Mouse (Mus musculus): ENCODE data around the gene Ugt1a6a. TPM values are rescaled to one million over a fixed set of nuclear protein-coding genes. Genes with fewer than 3 reads are reported as not detected.

The Ugt1a6a gene
- total RNA-seq, 2 experiments from 2014 or later, result 0.52 to 0.86 TPM

DNA sequence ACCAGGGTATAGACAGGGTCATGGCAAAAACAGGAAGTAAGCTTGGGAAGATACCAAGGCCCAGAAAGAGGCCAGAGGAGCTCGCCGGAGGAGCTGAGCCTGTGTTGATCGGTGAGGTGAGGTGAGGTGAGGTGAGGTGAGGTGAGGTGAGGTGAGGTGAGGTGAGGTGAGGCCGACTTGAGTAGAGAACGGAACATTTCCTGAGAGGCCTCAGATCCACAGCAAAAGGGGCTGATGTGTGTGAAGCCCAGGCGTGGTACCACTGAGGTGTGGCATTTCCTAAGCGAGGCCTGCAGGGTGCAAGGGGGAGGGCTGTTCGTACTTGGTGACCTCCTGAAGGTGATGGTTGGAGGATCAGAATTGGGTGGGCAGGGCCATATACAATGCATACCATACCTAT is 118.5 kb downstream of the Ugt1a6a start:
- no peak for DNase-seq

DNA sequence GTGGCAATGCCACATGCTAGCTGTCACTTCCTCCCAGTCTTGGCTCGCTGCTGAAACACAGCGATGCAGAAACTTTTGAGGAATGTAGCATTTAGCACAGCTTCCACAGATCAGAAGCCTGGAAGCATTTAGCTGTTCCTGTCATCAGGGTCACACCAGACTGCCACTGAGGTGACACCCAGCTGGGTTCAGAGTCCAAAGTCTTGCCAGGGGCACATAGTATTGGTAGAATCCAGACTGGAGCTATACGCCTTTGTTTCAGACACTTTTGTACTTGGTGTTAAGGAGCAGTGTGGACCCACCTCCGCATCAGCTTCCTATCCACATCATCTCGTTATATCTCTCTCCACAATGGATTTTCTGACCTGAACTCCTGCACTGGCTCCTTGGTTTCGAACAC is 118.9 kb downstream of the Ugt1a6a start:
- DNase-seq, result no peak

DNA sequence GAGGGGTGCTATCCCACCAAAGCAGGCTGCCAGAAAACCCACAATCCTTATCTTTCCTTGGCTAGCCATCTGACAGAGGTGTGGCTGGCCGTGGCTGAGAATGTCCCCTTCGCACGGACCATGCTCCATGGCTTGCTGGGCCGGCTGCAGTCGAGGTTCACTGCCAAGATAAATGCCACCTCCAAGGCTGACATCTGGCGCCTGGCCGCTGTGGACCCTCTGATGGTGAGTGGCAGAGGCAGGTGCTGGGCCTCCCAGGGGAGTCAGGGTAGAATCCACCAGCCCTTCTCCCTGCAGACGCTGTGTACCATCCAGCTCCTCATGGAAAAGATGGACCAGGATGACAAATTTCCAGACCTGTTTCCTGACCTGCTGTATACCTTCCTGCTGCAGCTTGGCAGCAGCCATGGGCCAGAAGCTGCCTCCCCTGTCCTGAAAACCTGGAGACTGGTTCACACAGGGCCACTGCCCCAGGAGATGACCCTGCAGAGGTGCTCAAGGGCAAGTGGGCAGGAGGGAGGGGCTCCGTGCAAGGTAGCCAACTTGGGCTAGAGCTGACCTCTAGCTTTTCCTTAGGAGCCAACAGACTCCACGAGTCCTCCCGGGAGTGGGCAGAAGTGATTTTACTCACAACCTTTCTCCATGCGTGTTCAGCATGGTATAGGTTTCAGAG is 120.3 kb downstream of the Ugt1a6a start:
- no peak for DNase-seq

DNA sequence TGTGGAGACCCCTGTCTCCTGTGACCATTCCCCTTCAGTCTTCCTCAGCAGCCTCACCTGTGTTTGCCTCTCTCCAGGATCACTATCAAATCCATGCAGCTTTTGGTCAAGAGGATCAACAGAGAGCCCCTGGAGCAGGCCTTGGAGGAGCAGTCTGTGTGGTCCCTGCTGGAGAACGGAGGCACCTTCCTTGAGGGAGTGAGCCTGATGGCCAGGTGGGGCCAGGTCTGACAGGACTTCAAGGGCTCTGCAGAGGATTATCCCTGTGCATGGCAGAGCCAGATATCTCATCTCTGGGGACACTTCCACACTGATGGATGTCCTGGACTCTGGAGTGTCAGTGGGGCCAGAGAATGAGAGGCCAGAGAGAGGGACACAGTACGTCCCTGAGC is 120.9 kb downstream of the Ugt1a6a start:
- DNase-seq, result no peak

- no peak for DNase-seq
Observed at GRCm38 (mm10) chr1:88255989-88256754, 121.6 kb downstream of the Ugt1a6a start.

DNA sequence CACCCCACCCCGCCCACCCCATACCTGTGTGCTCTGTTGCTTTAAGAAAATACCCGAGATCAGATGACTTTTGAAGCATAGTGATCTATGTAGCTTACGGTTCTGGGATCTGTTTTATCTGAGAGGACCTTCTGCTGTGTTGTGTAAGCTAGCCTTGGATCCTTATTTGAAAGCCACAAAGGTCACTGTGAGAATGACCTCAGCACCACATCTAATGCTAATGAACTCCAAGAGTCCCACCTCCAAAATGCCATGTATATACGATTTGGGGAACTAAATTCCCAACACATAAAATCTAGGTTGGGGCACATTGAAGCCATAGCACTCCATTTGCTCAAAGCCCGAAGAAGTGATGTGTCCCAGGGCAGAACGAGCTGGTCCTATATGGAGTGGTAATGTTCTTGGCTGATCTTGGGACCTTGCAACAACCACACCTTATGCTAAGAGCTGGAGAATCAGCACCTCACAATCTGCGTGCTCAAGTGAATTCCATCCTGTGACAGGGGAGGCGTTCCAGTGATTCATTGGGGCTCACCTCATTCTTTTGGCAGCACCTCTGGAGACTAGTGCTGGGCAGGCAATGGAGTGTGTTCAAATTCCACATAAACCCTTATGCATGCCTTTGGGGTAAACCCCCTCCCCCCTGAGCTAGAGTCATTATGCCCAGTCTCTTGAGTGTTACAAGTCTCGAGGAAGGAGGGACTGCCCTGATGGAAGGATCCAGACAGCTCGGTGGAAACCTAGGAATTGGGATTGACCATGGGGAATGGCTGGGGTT is 122.5 kb downstream of the Ugt1a6a start:
- DNase-seq, result no peak

GRCm38 (mm10) chr1:88257681-88258080 is 123.1 kb downstream of the Ugt1a6a start:
- no peak for DNase-seq

GRCm38 (mm10) chr1:88258361-88258760 is 123.8 kb downstream of the Ugt1a6a start:
- no peak for DNase-seq

DNA sequence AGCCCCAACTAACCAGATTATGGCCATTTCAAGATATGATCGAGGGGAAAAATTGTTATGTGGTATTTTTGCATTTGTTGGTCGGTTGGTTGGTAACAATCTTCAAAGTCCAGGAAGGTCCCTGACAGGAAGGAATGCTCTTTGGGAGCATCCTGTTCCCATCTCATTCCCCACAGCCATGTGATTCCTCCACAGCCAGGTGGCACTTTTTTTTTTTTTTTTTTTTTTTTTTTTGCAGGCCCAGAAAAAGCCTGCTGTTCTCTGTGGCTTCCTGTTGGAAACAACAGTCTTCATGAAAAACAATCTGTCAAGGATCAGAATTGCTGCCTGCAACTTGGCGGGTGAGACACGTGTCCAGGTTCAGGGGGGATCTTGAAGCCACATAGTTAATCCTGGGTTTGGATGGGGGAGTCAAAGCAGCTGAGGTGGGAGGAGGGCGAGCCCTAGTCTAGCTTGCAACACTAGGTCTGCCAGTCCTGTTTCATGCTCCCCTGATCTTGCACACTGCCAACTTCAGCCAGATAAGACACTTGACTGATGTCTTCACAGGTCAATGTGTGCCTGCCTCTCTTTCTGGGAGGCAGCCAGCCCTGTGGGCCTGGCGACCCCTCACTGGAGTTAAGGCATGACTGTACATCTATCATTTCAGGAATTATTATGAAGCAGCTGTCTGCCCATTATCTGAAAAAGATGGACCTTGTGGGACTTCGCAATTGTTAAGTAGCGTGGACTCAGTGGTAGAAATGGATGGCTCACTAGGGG is 124.5 kb downstream of the Ugt1a6a start:
- DNase-seq, result no peak

- DNase-seq, result no peak
Observed at GRCm38 (mm10) chr1:88259643-88260024, 125.0 kb downstream of the Ugt1a6a start.

GRCm38 (mm10) chr1:88260114-88260513 is 125.5 kb downstream of the Ugt1a6a start:
- DNase-seq, result no peak

GRCm38 (mm10) chr1:88260604-88261377 is 126.2 kb downstream of the Ugt1a6a start:
- no peak for DNase-seq

DNA sequence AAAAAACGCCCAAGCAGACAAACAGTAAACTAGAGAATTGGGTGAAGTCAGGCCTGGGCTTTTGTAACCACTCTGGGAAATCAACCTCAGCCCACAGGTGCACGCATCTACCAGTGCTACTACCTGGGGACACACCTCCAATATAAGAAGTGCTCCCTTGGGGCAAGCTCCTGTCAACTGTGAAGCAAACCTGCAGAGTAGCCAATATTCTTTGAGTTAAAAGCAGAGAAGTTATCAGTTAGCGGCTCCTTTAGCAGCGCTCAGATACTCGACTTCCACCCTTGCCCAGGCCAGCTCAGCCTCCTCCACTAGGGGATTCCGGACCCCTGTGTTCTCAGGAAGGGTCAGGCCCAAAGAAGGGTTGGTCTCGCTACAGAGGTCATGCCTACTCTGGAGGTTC is 127.1 kb downstream of the Ugt1a6a start:
- no peak for DNase-seq

- no peak for DNase-seq
Observed at GRCm38 (mm10) chr1:88262255-88262654, 127.6 kb downstream of the Ugt1a6a start.

GRCm38 (mm10) chr1:88262961-88263360 is 128.4 kb downstream of the Ugt1a6a start:
- DNase-seq, result no peak

- no peak for DNase-seq
Observed at GRCm38 (mm10) chr1:88263778-88264177, 129.2 kb downstream of the Ugt1a6a start.

DNA sequence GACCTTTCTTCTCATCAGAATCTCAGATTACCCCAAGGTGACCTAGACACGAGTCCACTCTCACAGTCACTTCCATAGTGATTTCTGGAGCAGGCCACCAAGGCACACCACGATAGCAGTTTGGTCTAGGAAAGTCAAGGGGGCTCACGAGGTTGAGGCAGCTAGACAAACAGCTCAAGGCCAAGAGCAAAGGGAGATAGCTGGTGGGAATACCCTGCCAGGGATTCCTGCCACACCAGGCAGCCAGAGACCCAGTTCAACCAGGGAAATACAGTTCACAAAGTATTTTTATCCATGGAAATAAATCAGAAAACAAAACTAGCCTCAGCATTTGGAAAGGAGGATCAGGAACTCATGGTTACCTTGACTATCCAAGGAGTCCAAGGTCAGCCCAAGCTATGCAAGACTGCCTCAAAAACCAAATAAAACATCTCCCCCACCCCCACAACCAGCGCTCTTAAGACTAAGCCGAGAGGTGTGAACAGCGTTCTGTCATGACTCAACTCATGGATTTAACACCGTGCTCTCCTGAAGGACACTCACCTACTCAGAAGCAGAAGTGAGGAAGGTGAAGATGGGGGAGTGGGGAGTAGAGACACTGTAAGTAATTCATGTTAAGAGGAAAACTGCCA is 129.7 kb downstream of the Ugt1a6a start:
- DNase-seq, result no peak

DNA sequence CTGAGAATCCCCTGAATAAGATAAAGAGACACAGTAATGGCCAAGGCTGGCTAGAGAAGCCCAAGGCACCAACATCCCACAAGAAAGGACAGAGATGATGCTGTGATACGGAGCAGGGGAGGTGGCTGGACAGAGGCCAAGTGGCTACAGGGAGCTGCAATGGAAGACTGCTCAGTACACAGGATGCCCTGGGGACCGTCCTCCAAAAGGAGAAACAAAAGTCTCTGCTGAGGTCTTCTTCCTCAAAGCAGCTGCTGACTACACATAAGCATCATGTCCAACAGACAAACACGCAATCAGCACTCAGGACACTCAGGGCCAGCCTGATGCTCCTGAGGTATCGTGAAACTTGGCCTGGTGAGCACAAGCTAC is 130.2 kb downstream of the Ugt1a6a start:
- no peak for DNase-seq

DNA sequence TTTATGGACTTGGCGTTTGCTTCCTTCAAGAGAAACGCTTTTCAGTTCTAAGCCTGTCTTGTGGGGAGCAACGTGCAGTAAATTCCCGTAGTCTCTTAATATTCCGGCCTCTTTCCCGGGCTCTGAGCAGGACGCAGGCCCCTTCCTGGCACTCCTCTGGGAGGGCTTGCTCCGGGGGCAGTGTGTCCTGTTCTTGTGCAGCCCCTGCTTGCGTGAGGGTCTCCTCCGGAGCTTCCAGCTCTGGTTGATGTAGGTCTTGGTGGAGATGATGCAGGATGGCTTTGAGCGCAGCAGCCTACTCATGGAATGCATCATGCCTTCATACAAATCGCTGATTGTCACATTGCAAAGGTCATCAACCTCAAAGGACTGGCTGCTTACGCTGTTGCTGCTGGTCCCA is 131.5 kb downstream of the Ugt1a6a start:
- DNase-seq, result no peak

GRCm38 (mm10) chr1:88267489-88267888 is 132.9 kb downstream of the Ugt1a6a start:
- DNase-seq, result no peak

DNA sequence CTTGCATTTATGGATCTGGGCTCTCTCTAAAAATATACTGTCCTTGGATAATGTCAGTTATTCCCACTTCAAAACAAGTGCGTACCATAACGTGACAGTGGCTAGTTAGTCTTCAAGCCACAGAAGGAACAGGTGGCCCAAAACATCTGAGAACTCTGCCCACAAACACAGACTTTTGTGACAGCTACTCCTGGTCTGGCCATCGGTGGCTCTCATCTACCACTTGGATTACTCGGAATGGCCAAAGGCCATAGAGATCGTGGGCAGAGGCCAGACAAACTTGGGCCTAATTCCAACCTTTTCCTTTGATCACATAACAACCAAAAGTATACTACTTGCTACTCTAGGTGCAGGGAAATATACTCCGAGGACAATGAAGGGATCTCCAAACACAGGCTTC is 133.5 kb downstream of the Ugt1a6a start:
- no peak for DNase-seq
